Mouse (Mus musculus) olfactory bulb, adult 2 months (tissue): Measurements from ENCODE around the gene Dusp18. TPM values are rescaled to one million over a fixed set of nuclear protein-coding genes. Genes with fewer than 3 reads are reported as not detected.

Experiments
- H3K27ac ChIP-seq: fragments of 200-500 bp; 2 replicates; pipeline ENCODE4 v1.5.1; 2012; ENCODE audit warnings: low read depth, low read length; ENCODE audit not compliant: insufficient read depth
- H3K4me1 ChIP-seq: fragments of 200-500 bp; 2 replicates; pipeline ENCODE4 v1.6.1; 2012; ENCODE audit warnings: low read length; ENCODE audit not compliant: control insufficient read depth, insufficient read depth
- H3K4me3 ChIP-seq: fragments of 200-500 bp; 2 replicates; pipeline ENCODE4 v1.5.1; 2012; ENCODE audit warnings: mild to moderate bottlenecking, low read depth, low read length, moderate library complexity; ENCODE audit not compliant: insufficient read depth
- CTCF ChIP-seq: fragments of 200-500 bp; IDR thresholded peaks from 2 replicates; pipeline ENCODE4 v1.5.1; 2012; ENCODE audit warnings: low read depth, mild to moderate bottlenecking, low read length, moderate library complexity; ENCODE audit not compliant: insufficient read depth
- POLR2A ChIP-seq: fragments of 200-500 bp; IDR thresholded peaks from 2 replicates; pipeline ENCODE4 v1.6.1; 2012; ENCODE audit warnings: mild to moderate bottlenecking, low read depth, low read length, moderate library complexity; ENCODE audit not compliant: insufficient read depth
- WGBS: fragments of 180-500 bp; shearing (Covaris S2); methylation state at CpG from one replicate; pipeline ENCODE4 v1.1.7; 2018; 5-methylcytosine and 5-hydroxymethylcytosine counted together
- polyA plus RNA-seq: library from polyadenylated mRNA; stranded (reverse); fragments of >200 nt; gene quantifications from 2 replicates; pipeline ENCODE4 v1.2.4, GENCODE M21; 2012; ENCODE audit warnings: low replicate concordance; ENCODE audit not compliant: missing spikeins, insufficient read depth, insufficient read length

Dusp18 gene
- polyA plus RNA-seq, 1 experiment = not detected

- no peak for TF ChIP-seq CTCF
- TF ChIP-seq POLR2A = no peak
- Histone ChIP-seq H3K4me1 (peaks cover 9% of the 10 kb centered on the region; the same call in 1 of the 2 replicates), H3K4me3 (no peak overlapping the region), H3K27ac (no peak overlapping the region)
- WGBS = 78% methylated on average over 4 of the region's 4 CpGs
Observed at GRCm38 (mm10) chr11:3935135-3935534, 40.1 kb downstream of the Dusp18 start.

GRCm38 (mm10) chr11:3936318-3936717, 41.3 kb downstream of the Dusp18 start:
- Histone ChIP-seq H3K4me3 (no peak overlapping the region), H3K4me1 (peaks cover 7% of the 10 kb centered on the region; the same call in 1 of the 2 replicates), H3K27ac (no peak overlapping the region)
- TF ChIP-seq POLR2A (no peak), CTCF (no peak)
- 84% methylated on average over 3 of the region's 3 CpGs for WGBS

- Histone ChIP-seq H3K27ac (no peak overlapping the region), H3K4me3 (no peak overlapping the region), H3K4me1 (no peaks in the 10 kb centered on the region)
- 85% methylated on average over 13 of the region's 13 CpGs for WGBS
- TF ChIP-seq CTCF = no peak
- TF ChIP-seq POLR2A = no peak
Observed at GRCm38 (mm10) chr11:3937321-3937874, 42.4 kb downstream of the Dusp18 start.

GRCm38 (mm10) chr11:3941371-3941770, 46.3 kb downstream of the Dusp18 start:
- no peak overlapping the region for H3K27ac ChIP-seq
- TF ChIP-seq POLR2A (no peak), CTCF (no peak)
- no peaks in the 10 kb centered on the region for H3K4me1 ChIP-seq
- no peak overlapping the region for H3K4me3 ChIP-seq
- 82% methylated on average over 7 of the region's 7 CpGs for WGBS

- WGBS = 32% methylated on average over 1 of the region's 1 CpGs
- H3K27ac ChIP-seq = no peak overlapping the region
- no peak overlapping the region for H3K4me3 ChIP-seq
- no peak for TF ChIP-seq POLR2A
- no peak for TF ChIP-seq CTCF
- H3K4me1 ChIP-seq = no peaks in the 10 kb centered on the region
Observed at GRCm38 (mm10) chr11:3946386-3946785, 51.3 kb downstream of the Dusp18 start.

Other genes with a start within 250 kb of the Dusp18 start
- not detected in 2 replicates for gene Morc2a, start 246.0 kb upstream of the Dusp18 start, polyA plus RNA-seq
- gene Osbp2, start 31.3 kb upstream of the Dusp18 start, polyA plus RNA-seq = not detected in 2 replicates
- gene 4921536K21Rik, start 142 bp upstream of the Dusp18 start, polyA plus RNA-seq = not detected in 2 replicates
- gene Slc35e4, start 19.4 kb downstream of the Dusp18 start, polyA plus RNA-seq = not detected in 2 replicates
- not detected in 2 replicates for gene Tcn2, start 36.9 kb downstream of the Dusp18 start, polyA plus RNA-seq
- not detected in 2 replicates for gene Pes1, start 68.7 kb downstream of the Dusp18 start, polyA plus RNA-seq
- not detected in 2 replicates for gene 4930556J24Rik, start 81.5 kb downstream of the Dusp18 start, polyA plus RNA-seq
- gene Gal3st1, start 88.4 kb downstream of the Dusp18 start, polyA plus RNA-seq = not detected in 2 replicates
- gene Sec14l4, start 136.2 kb downstream of the Dusp18 start, polyA plus RNA-seq = not detected in 2 replicates
- not detected in 2 replicates for gene Sec14l3, start 169.6 kb downstream of the Dusp18 start, polyA plus RNA-seq
- gene Mtfp1, start 200.2 kb downstream of the Dusp18 start, polyA plus RNA-seq = not detected in 2 replicates
- gene Sec14l2, start 228.2 kb downstream of the Dusp18 start, polyA plus RNA-seq = not detected in 2 replicates
- not detected in 2 replicates for gene Rnf215, start 240.0 kb downstream of the Dusp18 start, polyA plus RNA-seq